Mouse (Mus musculus) urinary bladder, postnatal 4 days (tissue): Measurements from ENCODE around the gene Mpp2.

Source experiments
- DNase-seq, 2 experiments: peaks; one replicate each; pipeline ENCODE4 v3.0.0; 2021 to 2022; ENCODE audit warnings: low spot score in 2 of 2

Mpp2 gene

DNA sequence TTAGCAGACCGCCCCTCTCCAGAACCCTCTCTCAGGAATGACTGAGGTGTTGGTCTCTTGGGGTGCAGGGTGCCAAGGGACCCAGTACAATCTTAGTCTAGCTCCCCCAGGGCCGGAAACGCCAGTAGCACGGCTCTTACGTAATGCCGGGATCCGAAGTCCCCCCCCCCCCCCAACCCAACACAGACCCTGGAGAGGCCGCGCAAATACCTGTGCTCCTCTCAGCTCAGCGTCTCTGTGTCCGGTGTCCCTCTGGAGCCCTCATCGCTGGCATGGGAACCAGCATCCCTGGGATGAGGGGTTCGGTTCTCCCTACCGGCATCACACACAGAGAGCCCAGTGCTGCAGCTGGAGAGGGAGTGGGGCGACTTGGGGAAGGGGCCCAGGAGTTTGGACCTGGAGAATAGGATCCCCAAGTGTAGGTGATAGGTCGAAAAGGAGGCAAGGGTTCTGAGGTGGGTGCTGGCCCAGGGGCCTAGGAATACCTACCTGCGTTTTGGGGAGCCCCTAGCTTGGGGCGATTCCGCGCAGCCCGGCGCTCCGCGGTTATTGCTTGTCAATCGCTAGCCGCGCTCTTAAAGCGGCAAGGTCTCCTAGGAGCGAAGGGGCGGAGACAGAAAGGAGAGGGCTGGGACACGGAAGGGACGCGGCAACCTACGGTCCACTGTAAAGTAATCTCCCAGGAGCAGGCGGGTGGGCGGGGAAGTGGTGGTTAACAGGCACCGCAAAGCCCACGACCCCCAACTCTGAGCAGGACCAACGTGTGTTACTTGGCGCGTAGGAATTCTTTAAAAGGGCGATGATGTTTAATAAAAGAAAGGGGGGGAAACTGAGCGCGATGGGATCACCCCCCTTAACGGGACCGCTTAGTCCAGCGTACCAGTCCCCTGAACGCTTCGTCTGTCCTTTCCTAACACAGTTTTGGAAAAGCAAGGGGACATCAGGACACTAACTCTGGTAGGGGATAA, at the start of gene Mpp2:
Mpp2 (minus strand) TSS at position 585 of the 968 bp plus-strand sequence.
- peak in 1 of 2 experiments; percentile 47 for DNase-seq

DNA sequence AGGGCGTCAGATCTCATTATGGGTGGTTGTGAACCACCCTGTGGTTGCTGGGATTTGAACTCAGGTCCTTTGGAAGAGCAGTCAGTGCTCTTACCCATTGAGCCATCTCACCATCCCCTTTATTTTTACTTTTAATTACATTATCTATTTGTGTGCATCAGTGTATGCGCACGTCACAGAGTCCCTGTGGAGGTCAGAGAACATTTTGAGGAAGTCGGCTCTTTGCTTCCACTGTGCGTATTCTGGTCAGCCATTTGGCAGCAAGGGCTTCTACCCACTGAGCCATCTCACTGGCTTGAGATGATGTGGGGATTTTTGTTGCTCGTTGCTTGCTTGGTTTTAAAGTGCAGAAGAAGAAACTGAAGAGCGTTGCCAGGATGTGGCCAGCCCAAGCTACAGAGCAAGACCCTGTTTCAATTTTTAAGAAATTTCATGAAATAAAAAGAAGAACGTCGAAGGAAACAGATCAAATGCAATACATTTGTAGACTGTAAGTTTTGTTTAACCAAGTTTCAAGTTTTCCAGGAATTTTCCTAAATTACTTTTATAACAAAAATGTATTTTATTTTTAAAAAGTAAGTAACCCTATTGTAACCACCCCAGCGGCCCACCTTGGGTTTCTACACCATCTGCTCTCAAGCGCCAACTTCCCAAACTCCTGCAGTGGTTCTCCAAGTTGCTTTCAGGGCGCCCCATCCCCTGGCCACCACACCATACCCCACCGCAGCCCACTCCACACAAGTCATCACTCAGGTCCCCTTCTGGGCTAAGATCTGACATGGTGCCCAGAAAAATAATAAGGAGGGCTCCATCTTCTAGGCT, 49.5 kb upstream of the Mpp2 start:
- no peak for DNase-seq

DNA sequence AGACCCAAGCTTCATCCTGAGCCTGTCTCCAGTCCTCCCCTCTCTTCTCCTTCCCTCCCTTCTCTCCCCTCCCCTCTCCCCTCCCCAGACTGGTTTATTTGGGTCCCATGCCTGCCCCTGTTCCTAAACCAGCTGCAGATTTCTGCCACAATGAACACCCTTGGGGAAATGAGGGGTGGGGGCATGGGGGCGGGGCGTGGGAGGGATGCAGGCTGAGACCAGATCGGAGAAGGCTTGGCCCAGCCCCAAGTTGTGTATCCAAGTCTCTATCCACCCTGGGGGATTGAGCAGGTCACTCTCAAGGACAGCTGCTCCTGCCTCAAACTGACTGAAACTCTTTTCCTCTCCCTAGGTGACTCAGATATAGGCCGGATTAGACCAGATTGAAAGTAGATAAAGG, 46.2 kb upstream of the Mpp2 start:
- no peak for DNase-seq

DNA sequence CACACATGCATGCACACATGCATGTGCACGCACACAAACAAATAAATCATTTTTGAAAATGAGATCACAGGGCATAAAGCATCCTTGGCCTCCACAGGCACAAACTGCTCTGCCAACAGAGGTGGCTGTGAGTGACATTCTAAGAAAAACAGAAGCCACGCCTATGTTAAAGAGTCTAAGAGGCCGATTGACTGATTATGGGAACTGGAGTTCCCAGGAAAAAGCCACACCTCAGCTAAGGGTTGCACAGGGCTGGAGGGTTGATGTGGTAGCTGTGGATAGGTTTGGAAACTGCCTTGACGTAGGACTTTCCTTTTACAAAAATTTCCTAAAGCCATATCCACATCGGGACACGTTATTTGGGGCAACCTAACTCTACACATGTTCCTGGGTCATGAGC, 29.1 kb upstream of the Mpp2 start:
- no peak for DNase-seq

DNA sequence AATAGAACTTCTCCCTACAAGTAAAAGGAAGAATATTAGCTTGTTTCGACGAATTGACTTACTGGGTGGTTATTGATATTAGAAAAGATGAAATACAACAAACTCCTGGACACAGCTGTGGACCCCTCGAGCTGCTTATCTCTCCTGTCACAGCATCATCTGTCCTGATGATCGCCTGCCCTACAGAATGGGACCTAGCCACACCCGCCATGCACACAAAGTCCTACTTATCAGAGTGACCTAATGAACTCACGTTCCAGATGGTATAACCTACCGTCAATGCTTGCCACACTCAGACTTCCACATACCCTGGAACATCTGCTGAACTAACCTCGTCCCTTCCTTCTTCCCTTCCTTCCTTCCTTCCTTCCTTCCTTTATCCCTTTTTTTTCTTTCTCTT, 27.9 kb upstream of the Mpp2 start:
- DNase-seq = no peak

DNA sequence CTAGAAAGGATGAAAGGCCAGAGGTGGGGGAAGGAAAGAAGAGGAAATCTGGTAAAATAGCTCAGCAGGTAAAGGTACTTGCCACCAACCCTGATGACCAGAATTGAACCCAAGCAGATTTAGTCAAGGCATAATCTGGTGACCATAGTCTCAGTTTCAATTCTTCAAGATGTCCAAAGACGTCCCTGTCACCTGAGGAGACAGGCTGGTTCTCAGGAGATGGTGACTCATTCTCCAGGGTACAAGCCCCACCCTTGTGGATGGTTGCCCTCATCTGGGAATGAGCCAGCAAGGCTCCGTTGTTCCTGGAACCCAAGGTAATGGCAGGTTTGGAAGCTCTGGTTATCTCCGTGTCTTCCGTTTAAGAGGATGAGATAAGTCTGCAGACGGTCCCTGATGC, 23.3 kb upstream of the Mpp2 start:
- DNase-seq = no peak

DNA sequence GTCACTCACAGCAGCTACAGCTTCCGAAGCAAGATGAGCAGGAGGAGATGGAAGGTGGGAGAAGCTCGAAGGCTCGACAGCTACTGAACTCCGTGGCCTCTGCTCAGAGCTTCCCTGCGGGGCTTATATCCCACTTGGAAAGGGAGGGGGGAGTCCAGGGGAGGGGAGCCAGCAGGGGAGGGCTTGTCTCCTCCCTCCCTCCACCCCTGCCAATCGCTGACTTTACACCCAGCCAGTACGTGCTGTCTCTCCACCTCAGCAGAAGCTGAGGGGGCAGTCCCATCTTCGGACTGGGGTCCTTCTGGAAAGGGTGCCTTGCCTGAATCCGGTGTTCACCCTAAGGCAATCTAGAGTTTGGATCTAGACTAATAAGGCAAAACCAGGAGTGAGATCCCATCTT, 19.4 kb upstream of the Mpp2 start, which contains the start of gene Pyy:
Pyy (minus strand) TSS at position 101 of the 400 bp plus-strand sequence.
- DNase-seq = no peak

DNA sequence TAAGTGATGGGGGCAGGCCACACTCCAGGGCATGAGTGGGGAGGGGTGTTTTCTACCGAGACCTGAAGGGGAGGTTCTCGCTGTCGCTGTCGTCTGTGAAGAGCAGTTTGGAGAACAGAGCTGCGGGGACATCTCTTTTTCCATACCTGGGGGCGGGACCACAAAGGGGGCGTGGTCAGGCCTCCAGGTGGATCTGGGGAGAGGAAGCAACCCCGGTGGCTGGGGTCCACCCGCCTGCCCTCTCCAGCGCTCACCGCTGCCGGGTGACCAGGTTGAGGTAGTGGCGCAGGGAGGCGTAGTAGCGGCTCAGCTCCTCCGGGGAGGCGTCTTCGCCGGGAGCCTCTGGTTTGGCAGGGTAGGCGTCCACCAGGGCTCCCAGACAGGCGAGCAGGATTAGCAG, 18.6 kb upstream of the Mpp2 start:
- no peak for DNase-seq

DNA sequence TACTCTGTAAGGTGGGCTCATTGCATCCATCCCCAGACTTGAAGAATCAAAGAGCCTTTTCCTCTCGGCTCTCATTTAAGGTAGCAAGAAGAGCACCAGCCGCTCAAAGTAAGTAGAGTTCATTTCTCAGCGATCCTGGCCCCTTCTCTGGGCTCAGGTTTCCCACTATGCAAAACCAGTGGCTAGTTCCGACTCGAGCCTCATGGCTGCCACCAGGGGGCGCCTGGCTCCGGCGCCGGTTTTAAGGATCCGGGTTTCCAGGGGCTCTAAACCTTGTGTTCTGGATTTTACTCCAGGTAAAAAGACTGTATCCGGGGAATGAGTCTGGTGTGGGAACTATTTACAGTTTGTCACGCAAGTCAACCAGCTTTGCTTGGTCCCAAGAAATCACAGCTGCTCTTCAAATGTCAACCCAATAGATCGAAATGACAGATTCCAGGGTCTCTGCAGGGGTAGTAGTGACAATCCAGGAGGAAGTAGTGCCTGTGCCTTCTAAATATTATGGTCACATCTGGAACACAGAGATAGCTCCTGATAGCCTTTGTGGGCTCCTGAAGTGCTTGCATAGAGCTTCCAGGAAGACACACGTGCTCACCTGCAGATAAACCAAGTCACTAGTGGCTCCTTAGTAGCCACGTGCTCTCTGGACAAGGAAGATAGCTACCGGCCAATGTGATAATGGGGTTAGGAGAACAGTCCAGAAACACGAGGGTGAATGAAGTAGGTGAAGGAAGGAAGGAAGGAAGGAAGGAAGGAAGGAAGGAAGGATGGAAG, 14.4 kb upstream of the Mpp2 start:
- DNase-seq = peak in 1 of 2 experiments; percentile 52

DNA sequence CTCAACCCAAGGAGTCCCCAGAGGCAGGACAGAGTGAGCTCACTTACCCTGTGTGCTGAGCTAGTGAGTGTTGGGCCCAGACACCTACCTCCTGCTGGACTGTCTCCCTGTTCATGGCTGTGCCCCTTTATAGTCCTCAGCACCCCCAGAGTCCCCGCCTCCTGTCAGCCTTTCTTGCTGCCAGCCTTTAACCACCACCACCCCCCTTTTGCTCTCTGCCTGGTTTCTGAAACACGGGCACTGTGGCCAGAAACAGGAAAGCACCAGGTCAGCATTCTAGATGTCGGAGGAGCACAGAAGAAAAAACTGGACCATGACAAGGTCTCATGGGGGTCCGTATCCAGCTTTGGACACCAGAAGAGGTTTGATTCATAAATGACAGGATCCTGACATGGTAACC, 12.9 kb upstream of the Mpp2 start, which contains the start of gene Ppy:
Ppy (minus strand) TSS at position 101 of the 400 bp plus-strand sequence.
- DNase-seq = no peak

DNA sequence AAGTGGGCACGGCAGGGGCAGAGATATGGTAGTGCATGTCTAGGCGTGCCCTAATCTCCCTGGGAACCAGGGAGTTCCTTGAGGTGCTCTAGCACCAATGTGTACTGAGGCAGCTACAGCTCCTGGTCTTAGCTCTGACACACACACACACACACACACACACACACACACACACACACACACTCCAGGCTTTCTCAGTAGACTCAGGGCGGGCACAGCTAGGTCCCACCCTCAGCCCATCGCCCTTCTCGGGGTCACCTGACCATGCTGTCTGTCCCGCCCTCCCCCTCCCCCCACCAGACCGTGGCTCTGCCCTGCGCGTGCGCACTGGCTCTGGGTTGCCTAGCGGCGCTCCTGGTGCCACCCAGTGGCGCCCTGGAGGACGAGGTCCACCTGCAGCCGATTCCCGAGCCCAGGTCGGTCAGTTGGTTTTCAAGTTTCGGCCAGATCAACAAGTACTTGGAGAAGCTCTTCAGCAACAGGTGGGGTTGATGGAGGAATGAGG, 8.6 kb upstream of the Mpp2 start:
- peak; percentile 73 to 80 for DNase-seq

DNA sequence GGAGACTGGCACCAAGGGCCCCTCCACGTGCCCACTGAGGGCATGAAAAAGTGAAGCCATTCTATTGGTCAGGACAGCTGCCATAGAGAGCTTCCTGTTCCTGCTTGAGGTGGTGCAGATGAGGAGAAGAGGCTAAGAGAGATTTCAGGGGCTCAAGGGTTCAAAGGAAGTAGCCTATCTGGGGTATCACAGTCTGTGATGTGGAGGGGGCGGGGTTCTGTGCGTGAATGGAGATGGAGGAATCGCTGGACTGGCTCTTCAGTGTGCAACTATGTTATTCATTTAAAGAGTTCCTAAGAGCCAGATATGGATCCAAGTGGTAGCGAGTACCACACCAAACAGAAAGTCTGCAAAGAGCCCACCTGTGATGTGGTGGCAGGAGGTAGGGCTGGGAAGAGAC, 8.1 kb upstream of the Mpp2 start:
- no peak for DNase-seq

DNA sequence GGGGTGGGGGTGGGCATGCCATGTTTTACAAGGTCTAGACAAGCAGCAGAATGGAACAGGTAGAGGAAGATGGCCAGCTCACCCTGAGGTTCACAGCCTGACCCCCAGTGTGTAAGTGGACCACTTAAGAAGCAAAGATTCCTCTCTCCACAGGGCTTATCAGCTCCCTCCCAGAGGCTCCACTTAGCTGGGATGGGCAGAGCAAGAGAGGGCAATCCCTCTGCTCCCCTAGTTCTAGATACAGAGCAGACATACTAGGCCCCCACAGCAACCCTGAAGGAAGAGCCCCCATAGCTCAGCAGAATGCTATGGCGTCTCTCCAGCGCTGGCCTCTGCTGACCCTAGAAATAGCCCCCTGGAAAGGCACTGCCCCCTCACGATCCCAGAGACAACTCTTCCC, 7.4 kb upstream of the Mpp2 start:
- no peak for DNase-seq

DNA sequence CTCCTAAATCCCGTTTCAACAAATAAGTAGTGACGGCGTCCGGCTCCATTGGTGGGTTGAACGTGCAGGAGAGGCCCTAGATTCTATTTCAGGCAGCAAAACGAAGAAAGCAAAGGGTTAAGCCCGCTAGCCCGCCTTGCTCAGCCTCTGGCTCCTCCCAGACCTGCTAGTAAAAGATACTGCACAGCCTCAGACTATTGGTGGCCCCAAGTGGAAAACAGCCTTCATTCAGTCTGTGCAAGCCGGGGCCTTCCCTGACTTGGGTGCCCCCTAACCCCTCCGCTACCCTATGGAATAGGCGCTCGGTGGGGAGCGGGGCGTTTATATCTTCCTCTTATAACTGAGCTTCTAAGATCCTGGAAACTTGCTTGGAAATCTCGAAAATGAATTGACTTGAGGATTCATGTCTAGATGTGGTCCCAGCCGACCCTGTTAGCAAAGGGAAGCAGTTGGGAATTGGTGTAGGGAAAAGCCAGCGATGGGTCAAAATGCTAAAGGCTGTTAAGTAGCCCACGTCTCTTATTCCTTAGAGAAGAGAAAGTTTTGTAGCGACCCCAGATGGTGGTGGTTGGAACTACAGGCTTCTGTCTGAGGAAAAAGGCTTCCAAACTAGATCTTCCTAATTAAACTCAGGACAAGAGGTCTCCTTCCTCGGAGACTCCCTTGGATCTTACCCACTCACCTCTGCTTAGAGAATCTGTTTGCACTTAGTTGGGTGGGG, 933 bp upstream of the Mpp2 start:
- peak in 1 of 2 experiments; percentile 40 for DNase-seq

DNA sequence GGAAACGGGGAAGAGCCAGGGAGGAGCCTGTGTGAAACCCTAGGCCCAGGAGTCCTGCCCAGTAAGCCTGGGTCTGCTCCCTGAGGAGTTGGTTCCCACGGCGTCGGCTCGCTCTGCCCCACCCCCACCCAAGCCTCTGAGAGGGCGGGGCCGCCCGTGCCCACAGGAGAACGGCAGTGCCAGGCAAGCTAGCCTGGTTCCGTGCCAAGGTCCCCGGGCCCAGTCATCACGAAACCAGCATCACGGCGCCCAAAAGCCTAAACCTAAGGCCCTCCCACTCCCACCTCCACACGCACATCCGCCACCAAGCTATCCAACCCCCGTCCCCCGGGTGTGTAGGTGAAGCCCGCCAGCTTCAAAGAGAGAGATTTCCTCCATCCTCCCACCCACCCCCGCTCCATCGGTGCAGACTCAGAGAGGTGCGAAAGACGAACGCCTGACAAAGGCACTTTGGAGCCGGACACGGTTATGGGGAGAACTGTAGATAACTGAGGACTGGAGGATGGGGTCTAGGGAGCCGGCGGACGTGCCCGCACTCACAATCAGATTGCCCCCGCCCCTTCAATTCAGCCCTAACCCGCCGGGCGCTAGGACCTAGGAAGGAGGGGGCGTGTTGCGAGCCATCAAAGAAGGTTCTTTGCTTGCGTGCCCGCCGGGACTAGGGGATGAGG, 1.1 kb downstream of the Mpp2 start:
- peak; percentile 57 to 72 for DNase-seq

DNA sequence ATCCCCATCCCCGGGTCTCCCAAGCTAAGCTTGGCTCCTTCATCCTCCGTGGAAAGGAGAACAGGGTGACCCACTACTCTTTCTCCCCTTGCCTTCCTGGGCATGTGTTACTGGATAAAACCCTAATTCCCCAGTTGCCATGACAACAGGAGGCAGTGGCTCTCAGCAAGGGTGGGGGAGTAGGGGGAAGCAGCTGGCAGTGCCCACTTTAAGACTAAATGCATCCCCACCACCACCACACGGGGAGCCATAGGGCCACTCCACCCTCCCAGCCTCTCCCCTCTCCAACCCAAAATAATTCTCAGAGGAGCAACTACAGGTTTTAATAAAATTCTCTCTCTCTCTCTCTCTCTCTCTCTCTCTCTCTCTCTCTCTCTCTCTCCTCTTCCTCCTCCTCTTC, 2.0 kb downstream of the Mpp2 start:
- DNase-seq = no peak

DNA sequence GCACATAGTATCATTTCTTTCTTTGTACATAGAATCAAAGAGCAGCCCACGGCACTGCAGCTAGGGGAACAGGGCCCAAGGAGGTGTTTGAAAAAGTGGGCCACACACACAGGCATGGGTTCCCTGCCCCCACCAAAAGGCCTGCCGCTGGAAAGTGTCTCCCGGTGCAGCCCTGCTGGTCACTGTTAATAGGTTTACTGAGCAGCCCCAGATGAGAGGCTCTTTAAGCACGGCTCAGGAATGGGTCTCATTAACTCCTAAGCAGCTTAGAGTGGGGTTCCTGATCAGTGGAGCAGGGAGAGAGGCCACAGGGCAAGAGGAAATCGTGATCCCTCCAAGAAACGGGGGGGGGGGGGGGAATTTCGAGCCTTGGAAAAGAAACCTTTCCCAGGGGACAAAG, 4.2 kb downstream of the Mpp2 start:
- no peak for DNase-seq

DNA sequence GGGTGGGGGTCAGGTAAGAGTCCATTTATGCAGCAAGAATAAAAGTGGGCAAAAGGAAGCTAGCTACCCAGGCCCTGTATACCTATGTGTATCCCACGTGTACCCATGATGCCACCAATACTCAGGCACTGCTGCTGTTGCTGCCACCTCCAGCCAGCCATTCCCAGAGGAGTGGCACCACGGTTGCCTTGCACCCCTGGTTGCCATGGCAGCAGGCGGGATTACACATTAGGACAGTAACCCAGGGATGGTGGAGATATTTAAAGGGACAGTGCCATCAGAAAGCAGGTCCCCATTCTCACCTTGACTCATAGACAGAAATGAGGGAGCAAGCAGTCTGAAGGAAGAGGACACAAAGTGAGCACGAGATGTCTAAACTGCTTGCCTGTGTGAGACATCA, 5.1 kb downstream of the Mpp2 start:
- no peak for DNase-seq

DNA sequence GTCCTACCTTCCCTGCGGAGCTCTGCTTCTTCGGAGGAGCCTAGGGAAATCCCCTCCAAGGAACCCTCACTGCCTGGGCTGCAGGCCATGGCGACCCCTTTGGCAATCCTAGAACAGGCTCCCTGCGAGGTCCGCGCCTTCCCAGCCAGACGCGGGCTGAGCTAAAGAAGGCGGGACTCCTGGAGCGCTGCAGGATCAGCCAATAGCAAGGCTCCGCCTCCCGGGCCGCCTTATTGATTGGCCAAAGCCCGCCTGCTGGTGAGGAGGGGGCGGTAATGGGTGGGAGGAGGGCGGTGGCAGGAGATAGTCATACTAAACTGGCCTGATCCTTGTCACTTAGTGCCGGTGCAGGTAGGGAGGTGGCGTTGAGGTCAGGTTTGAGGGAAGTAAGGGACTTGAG, 6.0 kb downstream of the Mpp2 start:
- DNase-seq = peak; percentile 72 to 81

DNA sequence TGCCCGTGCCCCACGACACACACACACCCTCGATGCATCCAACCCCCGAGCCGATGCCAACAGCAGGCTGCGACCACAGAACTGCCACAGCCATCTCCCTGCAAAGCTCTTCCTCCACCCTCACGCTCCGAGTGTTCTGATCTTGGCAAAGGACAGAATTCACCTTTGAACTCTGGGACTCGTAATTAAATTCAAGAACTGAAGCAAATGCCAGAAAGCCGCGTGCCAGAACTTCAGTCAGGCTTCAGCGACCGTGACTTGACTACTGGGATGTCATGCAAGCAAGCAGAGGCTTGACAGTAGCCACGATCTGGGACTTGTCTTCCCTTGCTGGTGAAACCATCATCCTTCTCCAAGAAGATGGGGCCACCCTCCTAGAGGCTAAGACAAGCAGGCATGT, 14.6 kb downstream of the Mpp2 start:
- no peak for DNase-seq
